Mouse (Mus musculus): ENCODE data around the gene Rin2. TPM values are rescaled to one million over a fixed set of nuclear protein-coding genes. Genes with fewer than 3 reads are reported as not detected.

Gene Rin2
- total RNA-seq (2014; rRNA removed) (8.2 and 12.7 TPM in 2 replicates), polyA plus RNA-seq (2015; fragmentation: Nextera tagmentation; extraction: Ambion mirVana) (6.9 and 9.9 TPM in 2 replicates)

DNA sequence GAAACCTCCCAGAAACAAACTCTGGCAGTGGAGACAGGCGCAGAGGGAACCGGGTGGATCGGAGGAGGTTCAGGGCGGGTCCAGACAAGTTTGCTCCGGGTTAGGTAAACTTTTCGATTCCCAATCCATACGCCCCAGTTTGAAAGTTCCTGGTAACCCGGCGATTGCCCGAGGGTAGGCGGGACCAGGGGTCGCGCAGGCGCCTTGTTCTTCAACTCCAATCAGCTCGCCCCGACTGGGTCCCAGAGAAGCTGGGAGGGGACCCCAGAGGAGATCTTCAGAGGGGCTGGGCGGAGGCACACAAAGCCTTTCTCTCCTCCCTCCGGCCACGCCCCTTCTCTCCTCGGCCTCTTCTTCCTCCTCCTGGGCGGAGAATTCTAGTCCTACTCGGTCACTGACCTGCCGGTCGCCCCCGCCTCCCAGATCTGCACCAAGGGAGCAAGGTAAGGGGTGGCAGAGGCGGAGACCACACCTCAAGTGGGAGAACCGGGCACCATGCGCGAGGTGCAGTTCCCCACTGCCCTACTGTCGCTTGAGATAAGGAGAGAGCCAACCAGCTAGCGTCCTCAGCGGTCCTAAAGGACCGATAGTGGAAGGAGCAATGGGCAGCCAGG lies at the start of gene Rin2:
Gene Rin2, plus strand, starts transcription at position 74 of the 614 bp plus-strand sequence.
- peak within 1 kb of the TSS; percentile 56 for H3K4me3 ChIP-seq (ENCODE audit: low read depth, low read length)
- peak; percentile 44 for DNase-seq
- WGBS: under 1% methylated on average over 33 of the region's 33 CpGs
- no peaks in the 10 kb centered on the region for H3K36me3 ChIP-seq (ENCODE audit: insufficient read depth)
- 0 out of 2 replicates have a peak, but pooled peaks cover 6% of the 10 kb centered on the region for H3K4me1 ChIP-seq (ENCODE audit: insufficient read depth)
- peak within 1 kb of the TSS; percentile 96 for H3K4me2 ChIP-seq (ENCODE audit: low read depth)
- ATAC-seq: peak; percentile 78
- H3K27me3 ChIP-seq (ENCODE audit: insufficient read depth, low read length): no peaks in the 10 kb centered on the region; the same call in 1 of the 2 replicates
- H3K27ac ChIP-seq (ENCODE audit: low read depth, low read length): no peak within 1 kb of the TSS
- no peaks in the 10 kb centered on the region for H3K9me3 ChIP-seq (ENCODE audit: low read length)
- TF ChIP-seq CTCF (IDR thresholded peaks at IDR 0.05; ENCODE audit: low read depth): no peak
- H3K9ac ChIP-seq: peak within 1 kb of the TSS; percentile 46

DNA sequence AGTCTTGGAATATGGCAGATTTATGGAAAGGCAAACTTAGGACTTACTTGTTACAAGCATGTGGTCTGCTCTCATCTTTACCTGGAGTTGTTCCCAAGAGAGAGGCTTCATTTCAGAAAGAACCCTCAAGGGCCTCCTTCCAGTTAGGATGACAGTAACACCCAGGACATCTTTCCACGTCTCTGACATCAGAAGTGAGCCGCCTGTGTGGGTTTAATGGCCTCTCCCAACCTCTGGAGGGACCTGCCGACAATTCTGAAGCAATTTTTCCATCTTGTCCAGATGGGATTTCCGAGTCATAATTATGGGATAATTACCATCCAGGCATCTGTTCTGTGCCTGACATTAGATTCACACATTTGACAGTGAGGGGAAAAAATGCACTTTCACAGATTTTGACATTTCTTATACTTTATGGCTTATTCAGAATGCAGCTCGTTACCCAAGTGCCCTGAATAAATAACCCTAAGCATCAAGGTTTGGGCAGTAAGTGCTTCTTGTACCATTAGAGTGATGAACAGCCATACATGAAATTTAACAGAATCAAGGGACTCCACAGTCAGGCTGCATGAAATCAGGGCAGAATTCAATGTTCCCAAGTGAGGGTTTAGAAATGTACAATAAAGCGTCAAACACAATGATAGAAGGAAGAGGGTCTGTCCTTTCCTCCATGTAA lies 43.8 kb upstream of the Rin2 start:
- peak; percentile 61 for ATAC-seq
- H3K4me1 ChIP-seq (ENCODE audit: insufficient read depth): no peaks in the 10 kb centered on the region
- no peak overlapping the region for H3K4me2 ChIP-seq (ENCODE audit: low read depth)
- H3K27me3 ChIP-seq (ENCODE audit: insufficient read depth, low read length): no peaks in the 10 kb centered on the region
- no peak overlapping the region for H3K4me3 ChIP-seq (ENCODE audit: low read depth, low read length)
- TF ChIP-seq CTCF (IDR thresholded peaks at IDR 0.05; ENCODE audit: low read depth): no peak
- H3K9ac ChIP-seq: no peak overlapping the region
- WGBS: 43% methylated on average over 6 of the region's 6 CpGs
- H3K9me3 ChIP-seq (ENCODE audit: low read length): no peaks in the 10 kb centered on the region
- no peak overlapping the region for H3K27ac ChIP-seq (ENCODE audit: low read depth, low read length)
- no peaks in the 10 kb centered on the region for H3K36me3 ChIP-seq (ENCODE audit: insufficient read depth)
- peak; percentile 17 for DNase-seq

DNA sequence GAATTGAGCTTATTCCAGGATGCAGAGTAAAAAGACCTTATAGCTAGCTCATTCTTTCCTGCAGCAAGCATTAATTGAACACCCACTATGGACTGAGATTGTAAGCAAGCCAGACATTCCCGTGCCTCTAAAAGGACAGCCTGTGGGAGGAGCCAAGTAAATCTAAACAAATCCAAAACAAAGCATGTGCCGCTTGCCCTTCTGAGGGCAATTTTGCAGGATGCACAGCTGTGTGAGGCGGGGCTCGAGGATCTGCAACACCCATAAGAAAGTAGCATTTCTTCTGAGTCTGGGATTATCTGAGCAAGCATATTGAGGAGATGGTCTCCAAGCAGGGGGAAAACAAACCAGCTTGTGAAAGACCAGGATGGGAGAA lies 43.2 kb upstream of the Rin2 start:
- no peak overlapping the region for H3K4me3 ChIP-seq (ENCODE audit: low read depth, low read length)
- ATAC-seq (peak; percentile 34; the same call in 1 of the 2 replicates), DNase-seq (no peak)
- no peak overlapping the region for H3K9ac ChIP-seq
- H3K27me3 ChIP-seq (ENCODE audit: insufficient read depth, low read length): no peaks in the 10 kb centered on the region
- no peak overlapping the region for H3K27ac ChIP-seq (ENCODE audit: low read depth, low read length)
- no peaks in the 10 kb centered on the region for H3K4me1 ChIP-seq (ENCODE audit: insufficient read depth)
- 24% methylated on average over 4 of the region's 4 CpGs for WGBS
- TF ChIP-seq CTCF (IDR thresholded peaks at IDR 0.05; ENCODE audit: low read depth): no peak
- no peaks in the 10 kb centered on the region for H3K9me3 ChIP-seq (ENCODE audit: low read length)
- H3K4me2 ChIP-seq (ENCODE audit: low read depth): no peak overlapping the region
- H3K36me3 ChIP-seq (ENCODE audit: insufficient read depth): no peaks in the 10 kb centered on the region

DNA sequence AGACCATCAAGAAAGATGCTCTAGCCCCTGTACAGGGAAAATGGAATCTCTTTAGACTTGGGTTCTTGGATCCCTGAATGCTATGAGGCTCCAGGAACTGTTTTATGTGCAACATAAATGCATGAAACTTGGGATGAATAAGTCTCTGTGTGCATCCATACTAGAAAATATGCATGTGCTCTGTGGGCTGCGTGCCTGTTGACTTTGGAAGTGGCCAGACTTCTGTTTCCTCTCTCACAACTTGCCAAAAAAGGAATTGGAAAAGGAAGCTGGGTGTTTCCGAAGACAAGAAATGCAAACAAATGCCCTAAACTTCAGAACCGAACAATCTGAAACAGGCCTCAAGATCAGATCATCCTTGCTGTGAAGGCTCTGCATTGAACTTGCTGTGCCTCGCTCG lies 41.2 kb upstream of the Rin2 start:
- TF ChIP-seq CTCF (IDR thresholded peaks at IDR 0.05; ENCODE audit: low read depth): no peak
- Histone ChIP-seq H3K36me3 (ENCODE audit: insufficient read depth) (no peaks in the 10 kb centered on the region), H3K27ac (ENCODE audit: low read depth, low read length) (no peak overlapping the region), H3K4me2 (ENCODE audit: low read depth) (no peak overlapping the region), H3K9ac (no peak overlapping the region), H3K4me1 (ENCODE audit: insufficient read depth) (no peaks in the 10 kb centered on the region), H3K27me3 (ENCODE audit: insufficient read depth, low read length) (no peaks in the 10 kb centered on the region), H3K4me3 (ENCODE audit: low read depth, low read length) (no peak overlapping the region), H3K9me3 (ENCODE audit: low read length) (no peaks in the 10 kb centered on the region)
- DNase-seq (peak; percentile 74), ATAC-seq (peak; percentile 53; the same call in 1 of the 2 replicates)
- WGBS: 59% methylated on average over 5 of the region's 5 CpGs

DNA sequence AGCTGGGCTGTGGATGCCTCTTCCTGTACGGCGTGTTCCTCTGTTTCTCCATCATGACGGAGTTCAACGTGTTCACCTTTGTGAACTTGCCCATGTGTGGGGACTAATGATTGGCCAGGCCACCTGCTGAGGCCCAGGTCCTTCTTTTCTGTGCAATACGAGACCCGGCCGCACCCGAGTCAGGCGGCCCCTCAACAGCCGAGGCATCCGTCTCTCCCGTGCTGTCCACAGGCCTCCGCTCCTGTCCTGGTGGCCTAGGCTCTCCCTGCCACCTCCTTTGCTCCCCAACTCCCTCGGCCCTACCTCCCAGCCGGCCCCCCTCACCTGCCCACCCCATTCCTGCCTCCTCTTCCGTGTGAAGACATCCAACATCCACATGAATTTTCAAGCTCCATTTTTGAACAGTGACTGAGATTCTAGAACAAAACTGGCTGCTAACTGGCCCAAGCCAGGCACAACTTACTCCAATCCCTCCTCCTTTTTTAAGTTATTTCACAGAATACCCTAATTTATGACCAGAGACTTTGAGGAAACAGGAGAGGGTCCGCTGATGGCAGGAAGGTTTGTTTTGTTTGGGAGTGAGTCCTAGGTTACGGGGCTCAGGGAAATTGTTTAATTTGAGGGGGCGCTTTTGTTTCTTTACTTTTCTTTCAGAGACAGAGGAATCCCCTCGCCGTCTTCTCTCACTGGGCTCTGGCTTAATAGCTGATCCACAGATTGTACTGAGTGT lies 34.6 kb upstream of the Rin2 start:
- Histone ChIP-seq H3K36me3 (ENCODE audit: insufficient read depth) (no peaks in the 10 kb centered on the region), H3K27me3 (ENCODE audit: insufficient read depth, low read length) (no peaks in the 10 kb centered on the region), H3K4me3 (ENCODE audit: low read depth, low read length) (no peak overlapping the region), H3K9me3 (ENCODE audit: low read length) (no peaks in the 10 kb centered on the region), H3K4me1 (ENCODE audit: insufficient read depth) (no peaks in the 10 kb centered on the region), H3K27ac (ENCODE audit: low read depth, low read length) (no peak overlapping the region), H3K4me2 (ENCODE audit: low read depth) (no peak overlapping the region), H3K9ac (no peak overlapping the region)
- ATAC-seq (no peak), DNase-seq (no peak)
- 79% methylated on average over 21 of the region's 21 CpGs for WGBS
- no peak for TF ChIP-seq CTCF (IDR thresholded peaks at IDR 0.05; ENCODE audit: low read depth)

DNA sequence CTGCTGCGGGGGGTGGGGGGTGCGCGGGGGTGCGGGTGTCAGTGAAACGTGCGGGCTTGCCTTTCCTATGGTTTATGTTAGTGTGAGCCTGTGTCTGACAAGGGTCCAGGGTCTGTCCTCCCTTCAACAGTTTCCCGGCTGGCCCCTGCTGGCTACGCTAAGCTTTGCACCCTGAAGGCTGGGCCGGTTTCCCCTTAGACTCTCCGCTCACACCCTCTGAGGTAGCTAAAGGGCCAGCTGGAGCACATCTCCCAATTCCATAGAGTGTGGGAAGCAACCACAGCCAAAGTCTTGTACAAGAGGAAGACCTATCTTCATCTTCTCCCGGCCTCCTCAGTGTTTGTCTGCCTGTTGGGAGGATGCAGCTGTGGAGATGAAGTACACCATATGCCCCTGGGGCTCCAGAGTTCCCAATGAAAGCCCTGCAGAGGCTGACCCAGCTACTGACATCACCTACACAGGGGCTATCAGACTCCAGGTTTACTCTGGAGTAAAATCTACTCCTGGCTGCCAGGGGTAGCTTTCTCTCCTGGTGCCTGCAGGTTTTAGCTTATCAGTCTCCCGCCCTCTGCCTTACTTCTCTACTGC lies 19.5 kb upstream of the Rin2 start:
- no peaks in the 10 kb centered on the region for H3K9me3 ChIP-seq (ENCODE audit: low read length)
- no peak for ATAC-seq
- DNase-seq: no peak
- no peak overlapping the region for H3K27ac ChIP-seq (ENCODE audit: low read depth, low read length)
- TF ChIP-seq CTCF (IDR thresholded peaks at IDR 0.05; ENCODE audit: low read depth): 0 out of 2 replicates have a peak, but pooled peaks have one; percentile 3
- 38% methylated on average over 12 of the region's 12 CpGs for WGBS
- H3K27me3 ChIP-seq (ENCODE audit: insufficient read depth, low read length): no peaks in the 10 kb centered on the region
- no peak overlapping the region for H3K4me2 ChIP-seq (ENCODE audit: low read depth)
- H3K4me3 ChIP-seq (ENCODE audit: low read depth, low read length): no peak overlapping the region
- no peaks in the 10 kb centered on the region for H3K36me3 ChIP-seq (ENCODE audit: insufficient read depth)
- H3K9ac ChIP-seq: no peak overlapping the region
- no peaks in the 10 kb centered on the region for H3K4me1 ChIP-seq (ENCODE audit: insufficient read depth)

All from forebrain, postnatal 0 days (tissue).